Mouse (Mus musculus): ENCODE results near the gene Enox1. TPM values are rescaled to one million over a fixed set of nuclear protein-coding genes. Genes with fewer than 3 reads are reported as not detected.

Enox1 gene
- polyA plus RNA-seq, 1 experiment = 3.1 TPM

DNA sequence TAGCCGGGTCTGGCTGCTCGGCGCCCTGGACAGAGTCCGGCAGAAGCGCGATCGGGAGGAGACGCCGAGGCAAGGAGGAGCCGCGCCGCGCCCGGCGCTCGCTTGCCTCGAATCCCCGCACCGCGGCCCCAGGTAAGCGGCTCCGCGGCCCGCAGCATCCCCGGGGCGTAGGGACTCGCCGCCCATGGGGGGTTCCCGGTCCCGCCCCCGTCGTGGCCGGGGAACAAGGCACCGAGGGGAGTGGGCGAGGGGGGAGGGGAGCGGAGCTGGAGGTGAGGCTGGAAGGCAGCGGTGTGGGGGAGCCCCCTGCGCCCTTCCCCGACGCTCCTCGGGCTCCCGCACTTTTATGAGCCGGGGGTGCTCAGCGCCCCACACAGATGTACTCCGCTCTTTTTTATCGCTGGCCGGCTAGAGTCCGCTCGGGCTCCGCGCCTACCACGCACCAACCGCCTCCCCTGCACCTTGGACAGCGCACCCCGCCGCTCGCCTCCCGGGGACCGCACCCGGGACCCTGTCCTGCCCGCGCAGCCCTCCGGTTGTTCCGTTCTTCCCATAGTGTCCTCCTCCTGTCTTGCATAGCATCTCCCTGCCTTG is 445 bp downstream of the Enox1 start:
- TF ChIP-seq REST (IDR thresholded peaks at IDR 0.05; ENCODE audit: insufficient read depth, insufficient read length) = peak; percentile 85
- TF ChIP-seq TCF3 (IDR thresholded peaks at IDR 0.05; ENCODE audit: insufficient read length, low read depth) = no peak
- no peak for TF ChIP-seq MYOD1 (IDR thresholded peaks at IDR 0.05; ENCODE audit: control insufficient read depth in 1 of 3, insufficient read length in 2 of 3, low read depth in 2 of 3)
- Histone ChIP-seq H3K79me2 (ENCODE audit: control insufficient read depth, insufficient read depth) (no peaks in the 10 kb centered on the region), H3K4me2 (ENCODE audit: low read depth) (peak overlapping the region; percentile 72), H3ac (ENCODE audit: control insufficient read depth, insufficient read length) (peak overlapping the region; percentile 39), H3K36me3 (ENCODE audit: control insufficient read depth, insufficient read depth) (no peaks in the 10 kb centered on the region), H3K4me3 (peak overlapping the region; percentile 23), H3K27me3 (ENCODE audit: control insufficient read depth, insufficient read depth, insufficient read length) (no peaks in the 10 kb centered on the region)

DNA sequence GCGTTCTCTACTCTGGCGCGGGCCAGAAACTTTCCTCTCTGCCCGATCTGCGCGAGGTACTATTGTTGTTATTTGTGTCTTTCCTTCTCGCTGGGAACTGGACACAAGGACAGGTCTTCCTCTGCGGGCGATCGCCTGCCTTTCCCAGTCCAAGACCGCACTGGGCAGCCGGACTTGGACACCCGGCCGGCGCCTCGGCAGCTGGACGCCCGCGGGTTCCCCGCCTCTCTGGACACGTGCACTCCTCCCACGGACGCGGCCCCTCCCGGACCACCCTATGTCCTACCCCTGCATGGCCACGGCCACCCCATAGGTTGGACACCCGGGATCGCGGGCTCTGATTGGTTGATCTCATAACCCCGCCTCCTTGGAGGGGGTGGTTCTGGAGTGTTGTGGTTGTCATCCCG is 945 bp downstream of the Enox1 start:
- H3ac ChIP-seq (ENCODE audit: control insufficient read depth, insufficient read length) = peak overlapping the region; percentile 39
- no peaks in the 10 kb centered on the region for H3K79me2 ChIP-seq (ENCODE audit: control insufficient read depth, insufficient read depth)
- H3K4me2 ChIP-seq (ENCODE audit: low read depth) = peak overlapping the region; percentile 72
- H3K36me3 ChIP-seq (ENCODE audit: control insufficient read depth, insufficient read depth) = no peaks in the 10 kb centered on the region
- TF ChIP-seq CEBPB (IDR thresholded peaks at IDR 0.05; ENCODE audit: insufficient read depth, poor library complexity, severe bottlenecking) (no peak), MYOG (IDR thresholded peaks at IDR 0.05; ENCODE audit: control insufficient read depth in 1 of 3, insufficient read depth in 1 of 3, insufficient read length in 2 of 3, low read depth in 2 of 3) (peak in 2 of 3 experiments; percentile 48 to 51)
- no peaks in the 10 kb centered on the region for H3K27me3 ChIP-seq (ENCODE audit: control insufficient read depth, insufficient read depth, insufficient read length)
- H3K4me3 ChIP-seq = peak overlapping the region; percentile 23

DNA sequence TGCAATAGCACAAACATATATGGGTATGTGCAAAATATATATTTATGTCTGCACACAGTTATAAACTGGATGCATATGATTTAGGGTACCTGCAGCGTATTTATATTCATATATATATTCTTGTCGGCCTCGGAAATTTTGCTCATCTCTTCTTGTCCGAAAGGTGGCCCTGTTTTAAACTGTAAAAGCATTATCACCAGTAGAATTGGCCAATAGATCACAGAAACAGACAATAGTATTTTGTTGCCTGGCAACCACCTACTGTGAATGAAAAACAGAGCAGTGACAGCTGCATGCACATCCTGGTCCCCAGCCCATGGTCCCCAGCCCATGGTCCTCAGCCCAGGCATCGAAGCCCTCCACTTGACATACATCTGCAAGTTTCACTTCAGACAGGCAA is 2.8 kb downstream of the Enox1 start:
- Histone ChIP-seq H3ac (ENCODE audit: control insufficient read depth, insufficient read length) (no peak overlapping the region), H3K4me3 (no peak overlapping the region), H3K79me2 (ENCODE audit: control insufficient read depth, insufficient read depth) (no peaks in the 10 kb centered on the region), H3K36me3 (ENCODE audit: control insufficient read depth, insufficient read depth) (no peaks in the 10 kb centered on the region), H3K4me2 (ENCODE audit: low read depth) (no peak overlapping the region), H3K27me3 (ENCODE audit: control insufficient read depth, insufficient read depth, insufficient read length) (no peaks in the 10 kb centered on the region)
- TF ChIP-seq MYOG (IDR thresholded peaks at IDR 0.05; ENCODE audit: control insufficient read depth in 1 of 3, insufficient read depth in 1 of 3, insufficient read length in 2 of 3, low read depth in 2 of 3) (no peak), SRF (IDR thresholded peaks at IDR 0.05; ENCODE audit: control insufficient read depth, insufficient read length, low read depth) (no peak), MAX (IDR thresholded peaks at IDR 0.05; ENCODE audit: low read depth) (no peak), REST (IDR thresholded peaks at IDR 0.05; ENCODE audit: insufficient read depth, insufficient read length) (no peak), E2F4 (IDR thresholded peaks at IDR 0.05; ENCODE audit: insufficient read depth) (no peak), MYOD1 (IDR thresholded peaks at IDR 0.05; ENCODE audit: control insufficient read depth in 1 of 3, insufficient read length in 2 of 3, low read depth in 2 of 3) (no peak), TCF3 (IDR thresholded peaks at IDR 0.05; ENCODE audit: insufficient read length, low read depth) (no peak), POLR2A (IDR thresholded peaks at IDR 0.05; ENCODE audit: insufficient read length, low read depth) (no peak), TCF12 (IDR thresholded peaks at IDR 0.05; ENCODE audit: insufficient read depth, poor library complexity, severe bottlenecking) (no peak), USF1 (IDR thresholded peaks at IDR 0.05; ENCODE audit: low read depth) (no peak), POLR2AphosphoS2 (IDR thresholded peaks at IDR 0.05; ENCODE audit: insufficient read length, low read depth) (no peak), CEBPB (IDR thresholded peaks at IDR 0.05; ENCODE audit: insufficient read depth, poor library complexity, severe bottlenecking) (no peak)

DNA sequence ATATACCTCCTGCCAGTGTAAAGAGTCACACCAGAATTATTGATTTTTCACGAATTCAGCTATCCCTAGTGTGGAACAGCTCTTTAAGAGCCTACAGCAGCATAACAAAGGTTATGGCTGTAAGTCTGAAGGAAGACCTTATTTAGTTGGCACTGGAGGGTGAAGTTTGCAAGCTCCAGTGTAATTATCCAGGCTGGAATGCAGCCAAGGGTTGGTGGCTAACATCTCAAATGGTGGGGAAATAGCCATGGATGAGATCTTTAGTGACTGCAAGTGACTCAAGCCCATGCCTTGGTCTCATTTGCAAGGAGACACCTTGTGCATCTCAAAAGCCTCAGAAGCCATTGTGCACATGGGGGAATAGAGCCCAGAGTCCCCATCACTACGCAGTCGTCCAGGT is 5.9 kb downstream of the Enox1 start:
- H3ac ChIP-seq (ENCODE audit: control insufficient read depth, insufficient read length) = no peak overlapping the region
- H3K36me3 ChIP-seq (ENCODE audit: control insufficient read depth, insufficient read depth) = no peaks in the 10 kb centered on the region
- TF ChIP-seq CEBPB (IDR thresholded peaks at IDR 0.05; ENCODE audit: insufficient read depth, poor library complexity, severe bottlenecking) (no peak), POLR2AphosphoS2 (IDR thresholded peaks at IDR 0.05; ENCODE audit: insufficient read length, low read depth) (no peak), E2F4 (IDR thresholded peaks at IDR 0.05; ENCODE audit: insufficient read depth) (no peak), REST (IDR thresholded peaks at IDR 0.05; ENCODE audit: insufficient read depth, insufficient read length) (no peak), MYOD1 (IDR thresholded peaks at IDR 0.05; ENCODE audit: control insufficient read depth in 1 of 3, insufficient read length in 2 of 3, low read depth in 2 of 3) (no peak), MAX (IDR thresholded peaks at IDR 0.05; ENCODE audit: low read depth) (no peak), SRF (IDR thresholded peaks at IDR 0.05; ENCODE audit: control insufficient read depth, insufficient read length, low read depth) (no peak), TCF3 (IDR thresholded peaks at IDR 0.05; ENCODE audit: insufficient read length, low read depth) (no peak), TCF12 (IDR thresholded peaks at IDR 0.05; ENCODE audit: insufficient read depth, poor library complexity, severe bottlenecking) (no peak), MYOG (IDR thresholded peaks at IDR 0.05; ENCODE audit: control insufficient read depth in 1 of 3, insufficient read depth in 1 of 3, insufficient read length in 2 of 3, low read depth in 2 of 3) (no peak)

DNA sequence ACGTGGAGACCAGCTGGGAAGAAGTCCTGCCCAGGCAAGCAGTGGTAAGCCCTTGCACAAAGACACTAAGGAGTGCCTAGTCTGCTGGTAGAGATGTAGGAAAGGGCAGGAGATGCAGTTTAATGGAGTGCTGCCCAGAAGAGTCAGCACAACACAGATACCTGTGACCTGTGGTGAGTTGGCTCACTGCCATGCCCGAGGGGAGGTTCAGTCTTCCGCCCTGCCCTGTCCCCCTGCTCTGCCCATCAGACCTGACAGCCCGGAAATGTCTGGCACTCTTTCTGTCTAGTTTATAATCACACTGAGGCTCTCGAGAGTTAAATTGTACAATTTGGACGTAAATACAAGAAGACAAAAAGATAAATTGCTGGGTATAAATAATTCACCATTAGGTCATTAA is 7.8 kb downstream of the Enox1 start:
- TF ChIP-seq REST (IDR thresholded peaks at IDR 0.05; ENCODE audit: insufficient read depth, insufficient read length) (no peak), MYOG (IDR thresholded peaks at IDR 0.05; ENCODE audit: control insufficient read depth in 1 of 3, insufficient read depth in 1 of 3, insufficient read length in 2 of 3, low read depth in 2 of 3) (no peak), POLR2A (IDR thresholded peaks at IDR 0.05; ENCODE audit: insufficient read length, low read depth) (no peak), TCF3 (IDR thresholded peaks at IDR 0.05; ENCODE audit: insufficient read length, low read depth) (no peak), SRF (IDR thresholded peaks at IDR 0.05; ENCODE audit: control insufficient read depth, insufficient read length, low read depth) (no peak), USF1 (IDR thresholded peaks at IDR 0.05; ENCODE audit: low read depth) (no peak), TCF12 (IDR thresholded peaks at IDR 0.05; ENCODE audit: insufficient read depth, poor library complexity, severe bottlenecking) (no peak), CEBPB (IDR thresholded peaks at IDR 0.05; ENCODE audit: insufficient read depth, poor library complexity, severe bottlenecking) (no peak), E2F4 (IDR thresholded peaks at IDR 0.05; ENCODE audit: insufficient read depth) (no peak), POLR2AphosphoS2 (IDR thresholded peaks at IDR 0.05; ENCODE audit: insufficient read length, low read depth) (no peak)
- no peak overlapping the region for H3K4me3 ChIP-seq
- no peaks in the 10 kb centered on the region for H3K79me2 ChIP-seq (ENCODE audit: control insufficient read depth, insufficient read depth)
- no peaks in the 10 kb centered on the region for H3K36me3 ChIP-seq (ENCODE audit: control insufficient read depth, insufficient read depth)
- H3ac ChIP-seq (ENCODE audit: control insufficient read depth, insufficient read length) = no peak overlapping the region
- H3K27me3 ChIP-seq (ENCODE audit: control insufficient read depth, insufficient read depth, insufficient read length) = no peaks in the 10 kb centered on the region
- H3K4me2 ChIP-seq (ENCODE audit: low read depth) = no peak overlapping the region

More for the DNA sequence above, 5.9 kb downstream of the Enox1 start:
- Histone ChIP-seq H3K4me2 (ENCODE audit: low read depth) (no peak overlapping the region), H3K27me3 (ENCODE audit: control insufficient read depth, insufficient read depth, insufficient read length) (no peaks in the 10 kb centered on the region), H3K4me3 (no peak overlapping the region), H3K79me2 (ENCODE audit: control insufficient read depth, insufficient read depth) (no peaks in the 10 kb centered on the region)

Measured in myocyte (in vitro differentiated cells).